ENCODE assay signal across 23 mouse cellular contexts in genomic region chr3:126764745-126765144, GRCm38 (mm10).
DNase-seq lines count a peak whose midpoint lies in the region; ATAC-seq lines count a peak whose summit lies in the region.
"Had no signal": no experiment of that assay in that cellular context is flagged by ENCODE, and none has a peak within 500 bp of the region (broad histone marks: within the 10 kb centered on the region; RNA-seq: fewer than 3 reads in every experiment).

No protein-coding gene starts in this region.

- no peak overlapping the region for H3K9ac ChIP-seq in hindbrain, embryonic 11.5 days (ENCODE audit: low read depth, low read length)
- H3K9ac ChIP-seq in midbrain, embryonic 11.5 days (ENCODE audit: low read length), result no peak overlapping the region
- H3K9ac ChIP-seq: embryonic facial prominence, embryonic 13.5 days; forebrain, embryonic 12.5 days; heart, embryonic 12.5 days; hindbrain, embryonic 12.5 days had no signal

- DNase-seq in right cerebral cortex, postnatal 10 days (ENCODE audit: low spot score in 2 of 2), result peak; percentile 42 to 66
- DNase-seq in right cerebral cortex, adult 18-20 months, result no peak
- peak; percentile 8 to 61 for DNase-seq in layer of hippocampus, adult 18-20 months (ENCODE audit: low spot score in 2 of 2)
- peak; percentile 45 to 52 for DNase-seq in layer of hippocampus, postnatal 10 days (ENCODE audit: low spot score in 2 of 2)
- no peak for DNase-seq in hindbrain, embryonic 11.5 days (ENCODE audit: low spot score)
- DNase-seq in midbrain, embryonic 11.5 days (ENCODE audit: low spot score, missing footprints), result no peak
- no peak for DNase-seq in cerebellum, postnatal 10 days
- DNase-seq: adrenal gland, adult 2 months; adrenal gland, postnatal 36 days; cerebellum, adult 11-12 months; cerebellum, adult 9-10 months; cerebellum, postnatal 36 days; gastrocnemius, adult 2 months; gastrocnemius, postnatal 25 days; heart, postnatal 36 days had no signal

- ATAC-seq in hindbrain, embryonic 11.5 days (ENCODE audit: low FRiP score), result no peak
- no peak for ATAC-seq in midbrain, embryonic 11.5 days (ENCODE audit: low FRiP score)
- ATAC-seq: activated CD4-positive, CD25-positive, alpha-beta regulatory T cell, adult 4 months; hindbrain, embryonic 16.5 days; Patski had no signal

- no peak overlapping the region for H3K27ac ChIP-seq in hindbrain, embryonic 11.5 days (ENCODE audit: low read depth, low read length)
- H3K27ac ChIP-seq in midbrain, embryonic 11.5 days (ENCODE audit: low read depth, low read length), result no peak overlapping the region
- H3K27ac ChIP-seq: embryonic facial prominence, embryonic 13.5 days; forebrain, embryonic 12.5 days; gastrocnemius, adult 2 months; hindbrain, embryonic 12.5 days had no signal

- H3K36me3 ChIP-seq in hindbrain, embryonic 11.5 days (ENCODE audit: control insufficient read depth, insufficient read depth, low read length), result no peaks in the 10 kb centered on the region
- no peaks in the 10 kb centered on the region for H3K36me3 ChIP-seq in midbrain, embryonic 11.5 days (ENCODE audit: control insufficient read depth, insufficient read depth, low read length)
- H3K36me3 ChIP-seq: embryonic facial prominence, embryonic 13.5 days; forebrain, embryonic 12.5 days; heart, embryonic 12.5 days; hindbrain, embryonic 12.5 days had no signal

- H3K27me3 ChIP-seq in hindbrain, embryonic 11.5 days (ENCODE audit: control insufficient read depth, insufficient read depth, low read length), result no peaks in the 10 kb centered on the region
- no peaks in the 10 kb centered on the region for H3K27me3 ChIP-seq in midbrain, embryonic 11.5 days (ENCODE audit: control insufficient read depth, insufficient read depth, low read length)
- H3K27me3 ChIP-seq: CH12.LX; embryonic facial prominence, embryonic 13.5 days; forebrain, embryonic 12.5 days; heart, embryonic 12.5 days; hindbrain, embryonic 12.5 days; Patski had no signal

- no peaks in the 10 kb centered on the region for H3K9me3 ChIP-seq in hindbrain, embryonic 11.5 days (ENCODE audit: control insufficient read depth, low read length)
- H3K9me3 ChIP-seq in midbrain, embryonic 11.5 days (ENCODE audit: control insufficient read depth, low read length), result no peaks in the 10 kb centered on the region
- H3K9me3 ChIP-seq: embryonic facial prominence, embryonic 13.5 days; forebrain, embryonic 12.5 days; heart, embryonic 12.5 days; hindbrain, embryonic 12.5 days had no signal

- H3K4me2 ChIP-seq in hindbrain, embryonic 11.5 days (replicated peaks; ENCODE audit: low read depth, low read length), result no peak overlapping the region
- H3K4me2 ChIP-seq in midbrain, embryonic 11.5 days, result no peak overlapping the region
- H3K4me2 ChIP-seq: embryonic facial prominence, embryonic 13.5 days; forebrain, embryonic 12.5 days; heart, embryonic 12.5 days; hindbrain, embryonic 12.5 days had no signal

- WGBS in hindbrain, embryonic 11.5 days, result 91% methylated on average over 4 of the region's 4 CpGs
- 91% methylated on average over 4 of the region's 4 CpGs for WGBS in midbrain, embryonic 11.5 days

- no peaks in the 10 kb centered on the region for H3K4me1 ChIP-seq in hindbrain, embryonic 11.5 days (replicated peaks; ENCODE audit: control insufficient read depth, insufficient read depth, low read length)
- no peaks in the 10 kb centered on the region for H3K4me1 ChIP-seq in midbrain, embryonic 11.5 days (ENCODE audit: control insufficient read depth, insufficient read depth, low read length)
- H3K4me1 ChIP-seq: embryonic facial prominence, embryonic 13.5 days; hindbrain, embryonic 12.5 days had no signal

- no peak overlapping the region for H3K4me3 ChIP-seq in hindbrain, embryonic 11.5 days (ENCODE audit: low read depth, low read length)
- no peak overlapping the region for H3K4me3 ChIP-seq in midbrain, embryonic 11.5 days (ENCODE audit: low read depth, low read length)
- H3K4me3 ChIP-seq: embryonic facial prominence, embryonic 13.5 days; forebrain, embryonic 12.5 days; gastrocnemius, adult 2 months; heart, embryonic 12.5 days; hindbrain, embryonic 12.5 days had no signal

Comparison
In these comparisons a context has a peak if more than half of its experiments do, and no peak if none do; other contexts are left out.
1. DNase-seq: peak in right cerebral cortex, postnatal 10 days (2 of 2), layer of hippocampus, adult 18-20 months (2 of 2) and layer of hippocampus, postnatal 10 days (2 of 2); none in right cerebral cortex, adult 18-20 months (single experiment), hindbrain, embryonic 11.5 days (single experiment), midbrain, embryonic 11.5 days (single experiment) and cerebellum, postnatal 10 days (0 of 2).